8 mouse cellular contexts compared by ENCODE assay signal in genomic region chr10:75635693-75636055, GRCm38 (mm10). TPM values are rescaled to one million over a fixed set of nuclear protein-coding genes. Genes with fewer than 3 reads are reported as not detected.
DNase-seq lines count a peak whose midpoint lies in the region; ATAC-seq lines count a peak whose summit lies in the region.
"Had no signal": no experiment of that assay in that cellular context is flagged by ENCODE, and none has a peak within 500 bp of the region (broad histone marks: within the 10 kb centered on the region; RNA-seq: fewer than 3 reads in every experiment).

No protein-coding gene starts in this region.

- ATAC-seq in forebrain, embryonic 12.5 days (ENCODE audit: low FRiP score) = peak; percentile 37; the same call in 1 of the 2 replicates

- H3K27me3 ChIP-seq in forebrain, embryonic 12.5 days = no peaks in the 10 kb centered on the region

- 5% methylated on average over 9 of the region's 9 CpGs for WGBS in forebrain, embryonic 12.5 days

- no peak overlapping the region for H3K4me2 ChIP-seq in forebrain, embryonic 12.5 days
- H3K4me2 ChIP-seq: midbrain, embryonic 12.5 days had no signal

- H3K9ac ChIP-seq in forebrain, embryonic 12.5 days = no peak overlapping the region
- H3K9ac ChIP-seq: midbrain, embryonic 12.5 days had no signal

- no peak overlapping the region for H3K27ac ChIP-seq in forebrain, embryonic 12.5 days
- H3K27ac ChIP-seq: midbrain, embryonic 12.5 days had no signal

- DNase-seq in Muller cell, postnatal 12 days (ENCODE audit: inconsistent ontology term) = peak; percentile 64
- DNase-seq in c-Kit-positive CD71-positive TER-119-negative erythroid progenitor cells, embryonic 14.5 days (ENCODE audit: low read depth) = peak; percentile 67
- peak; percentile 92 to 93 for DNase-seq in heart, postnatal 14 days
- peak; percentile 69 for DNase-seq in layer of hippocampus, adult 9-11 months
- DNase-seq in lung, postnatal 14 days = peak; percentile 93
- peak; percentile 83 for DNase-seq in right cerebral cortex, postnatal 4 days

- no peaks in the 10 kb centered on the region for H3K36me3 ChIP-seq in forebrain, embryonic 12.5 days (replicated peaks)
- H3K36me3 ChIP-seq: midbrain, embryonic 12.5 days had no signal

- no peaks in the 10 kb centered on the region for H3K4me1 ChIP-seq in forebrain, embryonic 12.5 days
- H3K4me1 ChIP-seq: midbrain, embryonic 12.5 days had no signal

- H3K4me3 ChIP-seq in forebrain, embryonic 12.5 days (replicated peaks) = no peak overlapping the region
- H3K4me3 ChIP-seq: midbrain, embryonic 12.5 days had no signal

- no peaks in the 10 kb centered on the region for H3K9me3 ChIP-seq in forebrain, embryonic 12.5 days
- H3K9me3 ChIP-seq: midbrain, embryonic 12.5 days had no signal

- intact Hi-C loops in heart, postnatal 14 days (cut with DNase I) = loop anchor here (1.0 to 5.0 kb wide), 4 partner anchors 49 to 317 kb away; partner anchors contain the start of gene Gm5134

RNA-seq across cellular contexts. Expression of gene Susd2, which starts 8.1 kb away (rescaled TPM):
- polyA plus RNA-seq in forebrain, embryonic 12.5 days (2016; fragmentation: Nextera tagmentation; extraction: Ambion mirVana) = 1.6 TPM in 2 replicates
- total RNA-seq in heart, postnatal 14 days (2021) = 1 to 10 TPM; 2.4 to 2.5 TPM

RNA-seq across cellular contexts. Expression of gene Ggt5, which starts 46.5 kb away (rescaled TPM):
- 0.74 and 0.90 TPM in 2 replicates for polyA plus RNA-seq in forebrain, embryonic 12.5 days (2016; fragmentation: Nextera tagmentation; extraction: Ambion mirVana)
- total RNA-seq in heart, postnatal 14 days (2021) = 10 to 100 TPM in 1 of 2 experiments, 1 to 10 TPM in 1; 8.3 to 10.7 TPM
